Mouse (Mus musculus) forebrain, embryonic 11.5 days (tissue): ENCODE results near the gene Hoxa11. TPM values are rescaled to one million over a fixed set of nuclear protein-coding genes. Genes with fewer than 3 reads are reported as not detected.
A peak's percentile ranks its signal among the peaks of the same experiment; 100 is the strongest.

Experiments used
- ATAC-seq: fragments of 200-750 bp; cut with Nextera tagmentation; replicated peaks from 2 replicates; pipeline ENCODE4 v1.8.0; 2017; ENCODE audit warnings: moderate TSS enrichment; ENCODE audit not compliant: low FRiP score
- DNase-seq: peaks from one replicate; pipeline ENCODE4 v3.0.0-alpha.2; 2017; ENCODE audit warnings: low spot score
- H3K27ac ChIP-seq: fragments of 300-500 bp; sonication (generic); 2 replicates; pipeline ENCODE4 v1.5.1; 2014; ENCODE audit warnings: low read depth, low read length
- H3K27me3 ChIP-seq: fragments of 300-500 bp; sonication (generic); 2 replicates; pipeline ENCODE4 v1.6.1; 2014; ENCODE audit warnings: mild to moderate bottlenecking, low read length, mixed read lengths; ENCODE audit not compliant: control insufficient read depth, insufficient read depth
- H3K36me3 ChIP-seq: fragments of 300-500 bp; sonication (generic); 2 replicates; pipeline ENCODE4 v1.6.1; 2014; ENCODE audit warnings: mild to moderate bottlenecking, low read length, moderate library complexity, mixed read lengths; ENCODE audit not compliant: control insufficient read depth, insufficient read depth
- H3K4me1 ChIP-seq: fragments of 300-500 bp; sonication (generic); replicated peaks from 2 replicates; pipeline ENCODE4 v1.6.1; 2014; ENCODE audit warnings: low read length, mixed read lengths; ENCODE audit not compliant: control insufficient read depth, insufficient read depth
- H3K4me2 ChIP-seq: fragments of 300-500 bp; sonication (generic); 2 replicates; pipeline ENCODE4 v1.6.1; 2014; ENCODE audit warnings: low read depth, mild to moderate bottlenecking, low read length, moderate library complexity, mixed read lengths; ENCODE audit not compliant: severe bottlenecking
- H3K4me3 ChIP-seq: fragments of 300-500 bp; sonication (generic); 2 replicates; pipeline ENCODE4 v1.5.1; 2014; ENCODE audit warnings: low read depth, low read length
- H3K9ac ChIP-seq: fragments of 300-500 bp; sonication (generic); 2 replicates; pipeline ENCODE4 v1.6.1; 2014; ENCODE audit warnings: low read length
- H3K9me3 ChIP-seq: fragments of 300-500 bp; sonication (generic); 2 replicates; pipeline ENCODE4 v1.6.1; 2016; ENCODE audit warnings: low read length, mixed read lengths; ENCODE audit not compliant: control insufficient read depth
- WGBS: fragments of 180-500 bp; shearing (Covaris S2); extraction: QIAGEN DNeasy Blood & Tissue Kit; methylation state at CpG from one replicate; pipeline ENCODE4 v1.1.7; 2014; 5-methylcytosine and 5-hydroxymethylcytosine counted together
- polyA plus RNA-seq: library from polyadenylated mRNA; unstranded; fragments of >200 nt; fragmentation: Nextera tagmentation; extraction: Ambion mirVana; gene quantifications from 2 replicates; pipeline ENCODE4 v1.2.1, GENCODE M21; 2014

Hoxa11 gene
- polyA plus RNA-seq, 1 experiment from 2014 or later: not detected

DNA sequence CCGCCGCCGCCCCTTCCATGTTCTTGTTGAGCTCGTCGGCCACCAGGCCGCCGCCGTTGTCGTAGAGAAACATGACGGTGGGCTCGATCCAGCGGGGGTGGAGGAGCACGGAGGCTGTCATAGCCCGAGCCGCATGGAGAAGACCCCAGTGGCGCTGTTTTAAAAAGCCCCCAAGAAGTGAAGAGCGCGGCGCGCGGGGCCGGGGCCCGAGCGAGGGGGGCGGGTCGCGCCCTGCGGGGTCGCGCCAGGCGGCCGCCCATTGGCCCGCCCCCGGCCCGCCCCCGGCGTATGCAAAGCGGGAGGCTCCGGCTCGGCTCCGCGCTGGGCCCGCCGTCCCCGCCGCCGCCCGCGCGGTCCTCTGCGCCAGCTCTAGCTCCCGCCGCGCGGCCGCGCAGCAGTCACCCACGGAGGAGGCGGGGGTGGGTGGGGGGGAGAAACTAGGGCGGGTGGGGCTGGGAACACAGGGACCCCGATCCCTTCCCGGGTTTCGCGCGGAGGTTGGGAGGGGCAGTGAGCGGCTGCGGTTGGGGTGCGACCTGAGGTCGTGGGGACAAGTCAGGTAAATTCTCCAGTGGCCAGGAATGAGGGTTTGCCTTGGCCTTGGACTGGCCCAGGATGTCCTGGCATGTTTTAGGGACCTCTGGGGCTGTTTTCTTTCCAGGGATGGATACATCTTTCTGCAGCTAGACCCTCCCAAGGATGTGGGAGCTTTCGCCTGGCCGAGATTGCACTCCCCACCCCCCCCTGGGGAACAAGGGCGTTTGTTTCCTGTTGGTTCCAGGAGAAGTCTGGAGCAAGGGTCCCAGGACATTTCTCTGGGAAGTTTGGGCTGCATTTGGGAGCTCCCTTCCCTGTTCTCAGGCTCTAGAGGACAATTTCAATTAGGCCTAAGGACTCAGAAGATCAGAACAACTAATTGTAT lies 15.3 kb upstream of the Hoxa11 start, which contains the start of gene Hoxa13:
TSS of gene Hoxa13 (minus strand) at position 227 of the 922 bp plus-strand sequence.
- Histone ChIP-seq H3K27ac (no peak within 1 kb of the TSS), H3K4me1 (peaks cover 7% of the 10 kb centered on the region; the same call in 1 of the 2 replicates), H3K27me3 (peaks cover 92% of the 10 kb centered on the region), H3K4me2 (peak within 1 kb of the TSS; percentile 40), H3K9me3 (no peaks in the 10 kb centered on the region), H3K36me3 (no peaks in the 10 kb centered on the region), H3K9ac (no peak within 1 kb of the TSS), H3K4me3 (peak within 1 kb of the TSS; percentile 23)
- DNase-seq (peak; percentile 72), ATAC-seq (no peak)
- under 1% methylated on average over 53 of the region's 72 CpGs for WGBS

DNA sequence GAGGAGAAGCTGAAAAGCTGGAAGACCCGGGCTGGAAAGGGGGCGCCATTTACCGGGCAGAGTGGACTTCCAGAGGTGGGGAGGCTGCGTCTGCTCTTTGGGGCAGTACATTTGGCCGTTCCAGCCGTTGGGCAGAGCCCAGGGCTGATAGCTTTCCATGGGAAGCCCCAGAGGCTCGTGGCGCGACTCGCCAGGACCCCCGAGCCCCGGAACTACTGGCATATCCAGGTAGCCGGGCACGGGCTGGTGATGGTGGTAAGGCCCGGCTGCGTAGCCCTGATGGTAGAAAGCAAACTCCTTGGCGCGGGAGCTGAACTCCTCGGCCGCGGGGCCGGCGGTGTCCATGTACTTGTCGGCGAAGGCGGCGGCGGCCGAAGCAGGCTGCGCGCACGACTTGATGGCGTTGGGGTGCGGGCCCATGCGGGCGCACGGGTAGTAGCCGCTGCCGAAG lies 14.2 kb upstream of the Hoxa11 start:
- Histone ChIP-seq H3K36me3 (no peaks in the 10 kb centered on the region), H3K9me3 (no peaks in the 10 kb centered on the region), H3K27me3 (peaks cover 90% of the 10 kb centered on the region), H3K4me1 (peaks cover 7% of the 10 kb centered on the region; the same call in 1 of the 2 replicates), H3K4me2 (peak overlapping the region; percentile 27), H3K4me3 (peak overlapping the region; percentile 23), H3K27ac (no peak overlapping the region), H3K9ac (no peak overlapping the region)
- DNase-seq (peak; percentile 75), ATAC-seq (no peak)
- under 1% methylated on average over 39 of the region's 39 CpGs for WGBS

DNA sequence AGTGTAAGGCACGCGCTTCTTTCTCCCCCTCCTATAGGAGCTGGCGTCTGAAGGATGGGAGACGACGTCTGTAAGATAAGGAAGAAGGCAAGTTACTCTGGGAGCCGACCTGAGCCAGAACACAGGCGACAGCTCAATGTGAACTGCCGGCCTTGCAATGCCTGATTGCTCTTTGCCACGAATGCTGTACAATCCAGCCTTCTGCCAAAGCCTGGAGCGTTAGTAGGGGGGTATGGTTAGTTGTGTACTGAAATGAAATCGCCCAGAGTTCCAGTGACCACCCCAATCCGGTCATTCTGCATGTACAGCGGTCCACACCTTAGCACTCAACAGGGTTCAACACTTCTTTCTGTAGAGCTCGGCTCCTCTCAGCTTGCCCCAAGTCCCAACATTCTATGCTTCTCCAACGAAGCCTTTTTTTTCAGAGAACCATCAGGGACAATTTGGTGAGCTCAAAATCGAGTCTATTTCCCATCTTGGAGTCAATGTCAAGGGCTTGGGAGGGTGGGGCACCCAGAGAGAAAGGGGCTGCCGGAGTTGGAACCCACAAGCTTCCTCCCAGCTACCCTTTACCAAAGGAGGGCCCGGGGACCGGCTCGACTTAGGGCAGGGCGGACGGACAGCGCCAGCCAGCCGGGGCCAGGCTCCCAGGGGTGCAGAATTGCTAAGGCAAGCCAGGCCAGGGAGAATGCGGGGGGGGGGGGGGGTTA lies 13.6 kb upstream of the Hoxa11 start:
- DNase-seq: peak; percentile 64
- Histone ChIP-seq H3K36me3 (no peaks in the 10 kb centered on the region), H3K27me3 (peaks cover 87% of the 10 kb centered on the region), H3K4me2 (no peak overlapping the region), H3K9me3 (no peaks in the 10 kb centered on the region), H3K4me1 (peaks cover 7% of the 10 kb centered on the region; the same call in 1 of the 2 replicates), H3K27ac (no peak overlapping the region), H3K4me3 (no peak overlapping the region), H3K9ac (no peak overlapping the region)
- ATAC-seq: no peak
- 1% methylated on average over 24 of the region's 25 CpGs for WGBS

DNA sequence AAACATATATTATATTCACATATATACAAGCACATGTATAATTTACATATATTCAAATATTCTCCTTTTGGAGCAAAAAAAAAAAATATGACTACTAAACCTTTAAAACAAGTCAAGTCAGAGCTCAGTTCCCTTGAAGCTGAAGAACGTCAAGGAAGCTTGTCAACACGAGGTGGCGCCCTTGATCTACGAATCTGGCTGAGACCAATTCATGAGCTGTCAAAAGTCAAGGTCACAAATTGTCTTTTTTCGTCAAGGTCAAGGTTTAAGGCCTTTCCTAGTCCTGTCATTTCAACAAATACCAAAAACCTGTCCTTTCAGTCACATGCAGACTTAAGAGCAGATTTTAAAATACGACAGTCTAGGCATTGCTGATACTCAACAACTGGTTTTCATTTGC lies 11.3 kb upstream of the Hoxa11 start:
- Histone ChIP-seq H3K4me3 (no peak overlapping the region), H3K9me3 (no peaks in the 10 kb centered on the region), H3K27me3 (peaks cover 87% of the 10 kb centered on the region), H3K4me1 (peaks cover 8% of the 10 kb centered on the region; the same call in 1 of the 2 replicates), H3K27ac (no peak overlapping the region), H3K9ac (no peak overlapping the region), H3K36me3 (no peaks in the 10 kb centered on the region), H3K4me2 (no peak overlapping the region)
- WGBS: 2% methylated on average over 6 of the region's 6 CpGs
- DNase-seq (peak; percentile 83), ATAC-seq (no peak)

DNA sequence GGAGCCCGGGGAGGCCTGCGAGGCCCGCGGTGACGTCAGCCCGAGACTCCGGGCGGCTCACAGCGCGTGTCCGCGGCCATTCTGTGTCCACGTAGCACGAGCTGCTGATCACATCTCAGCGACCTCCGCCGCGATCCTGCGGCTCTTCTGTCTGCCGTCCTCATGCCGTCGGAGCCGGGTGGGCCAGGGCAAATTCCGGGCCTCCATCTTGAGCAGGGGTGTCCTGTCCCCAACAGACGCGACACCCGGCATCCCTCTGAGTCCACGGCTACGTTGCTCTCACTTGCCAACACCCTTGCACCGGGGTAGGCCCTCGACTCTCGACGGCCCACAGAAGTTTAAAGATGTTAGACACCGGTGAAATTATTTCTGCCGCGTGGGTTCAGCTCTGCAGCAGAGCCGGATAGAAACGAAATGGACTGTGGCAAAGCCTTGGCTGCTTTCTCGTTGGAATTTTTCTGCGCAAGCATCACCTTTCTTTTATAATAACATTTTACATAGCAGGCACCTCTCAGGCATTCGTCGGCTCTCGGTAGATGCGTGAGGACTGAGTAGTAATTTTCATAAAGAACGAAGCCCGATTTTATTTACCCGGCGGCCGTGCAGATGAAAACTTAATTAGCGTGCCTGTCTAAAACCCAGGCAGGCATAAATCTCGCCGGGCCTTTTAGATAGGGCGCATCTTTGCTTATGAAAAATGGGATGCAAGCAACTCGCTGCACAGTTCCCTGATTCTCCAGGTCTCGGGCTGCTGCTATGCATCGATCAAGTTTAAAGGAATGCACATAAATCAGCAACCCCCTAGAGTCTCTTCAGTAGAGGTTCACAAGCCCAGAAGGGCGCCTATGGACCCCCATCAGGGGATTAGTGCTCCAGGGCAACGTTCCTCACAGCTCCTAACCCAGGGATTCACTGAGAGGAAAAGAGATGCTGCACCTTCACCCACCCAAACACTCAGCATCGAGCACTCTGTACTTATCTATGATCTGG lies 8.2 kb upstream of the Hoxa11 start:
- H3K4me2 ChIP-seq: no peak overlapping the region

DNA sequence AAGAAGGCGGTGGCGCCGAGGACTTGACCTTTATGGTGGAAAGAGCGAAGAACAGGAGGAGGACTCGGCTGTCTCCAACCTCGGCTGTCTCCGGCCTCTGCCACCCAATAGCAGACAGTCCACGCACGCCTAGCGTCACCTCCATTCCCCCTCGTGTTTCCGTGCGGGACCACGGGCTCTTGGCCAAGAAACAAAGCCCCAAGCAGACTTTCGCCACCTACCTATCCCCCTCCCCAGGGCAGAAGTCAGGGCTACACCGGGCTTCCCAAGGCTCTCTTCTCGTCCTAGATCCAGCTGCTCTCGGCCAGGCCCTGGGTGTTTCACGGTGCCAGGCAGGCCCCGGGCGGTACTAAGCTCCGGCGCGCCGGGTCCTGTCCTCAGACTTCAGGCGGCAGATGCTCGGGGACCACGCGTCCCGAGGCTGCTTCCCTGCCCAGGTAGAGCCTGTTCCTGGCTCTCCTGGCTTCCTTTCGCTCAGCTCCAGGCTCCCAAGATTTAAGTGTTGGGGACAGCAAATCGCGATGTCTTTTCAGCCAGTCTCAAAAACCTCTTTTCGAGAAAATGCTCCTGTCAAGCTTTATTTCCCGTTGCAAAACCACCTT lies 7.3 kb upstream of the Hoxa11 start:
- DNase-seq: peak; percentile 61

More for the DNA sequence above, 8.2 kb upstream of the Hoxa11 start:
- Histone ChIP-seq H3K4me1 (peaks cover 3% of the 10 kb centered on the region; the same call in 1 of the 2 replicates), H3K9me3 (no peaks in the 10 kb centered on the region), H3K9ac (no peak overlapping the region), H3K27me3 (peaks cover 89% of the 10 kb centered on the region), H3K36me3 (no peaks in the 10 kb centered on the region), H3K4me3 (no peak overlapping the region), H3K27ac (no peak overlapping the region)
- ATAC-seq (no peak), DNase-seq (peak; percentile 71)
- under 1% methylated on average over 59 of the region's 59 CpGs for WGBS

DNA sequence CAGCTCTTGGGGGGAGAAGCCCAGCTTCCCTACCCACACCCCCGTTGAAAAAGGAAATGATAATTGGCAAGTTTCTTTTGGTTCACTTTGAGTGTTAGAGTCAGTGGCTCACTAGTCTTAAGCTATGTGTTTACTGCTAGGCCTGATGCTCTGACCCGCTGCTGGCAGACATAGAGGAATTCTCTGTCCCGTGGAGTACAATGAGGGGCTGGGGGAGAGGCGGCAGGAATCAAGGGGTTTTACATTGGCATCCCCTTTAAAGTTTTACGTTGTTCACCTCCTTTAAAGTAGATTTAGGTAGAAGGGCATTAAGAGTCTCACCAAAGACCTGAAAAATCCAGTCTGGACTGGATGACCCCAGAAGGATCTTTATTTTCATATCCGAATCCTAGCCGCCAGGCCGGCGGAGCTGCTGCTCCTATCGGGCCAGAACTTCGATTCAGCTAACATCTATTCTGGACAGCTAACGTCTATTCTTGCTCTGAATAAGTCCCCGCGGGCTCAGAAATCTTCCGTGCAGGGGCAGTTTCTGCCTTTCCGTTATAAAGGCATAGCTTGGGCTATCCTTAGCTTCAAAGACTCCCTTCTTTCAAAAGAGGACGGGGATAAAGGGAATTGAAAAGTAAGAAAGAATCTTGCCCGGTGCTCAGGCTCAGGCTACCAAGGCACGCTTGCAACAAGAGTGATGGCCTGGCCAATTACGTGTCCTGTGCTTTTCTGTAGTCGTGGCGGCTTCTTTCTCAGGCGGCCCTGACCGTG lies 6.6 kb upstream of the Hoxa11 start:
- Histone ChIP-seq H3K36me3 (no peaks in the 10 kb centered on the region), H3K9me3 (no peaks in the 10 kb centered on the region), H3K4me3 (no peak overlapping the region), H3K4me1 (peaks cover 3% of the 10 kb centered on the region; the same call in 1 of the 2 replicates), H3K27me3 (peaks cover 91% of the 10 kb centered on the region), H3K9ac (no peak overlapping the region), H3K4me2 (no peak overlapping the region), H3K27ac (no peak overlapping the region)
- 1% methylated on average over 24 of the region's 24 CpGs for WGBS
- peak; percentile 62 for DNase-seq
- ATAC-seq: no peak

More for the DNA sequence above, 7.3 kb upstream of the Hoxa11 start:
- ATAC-seq: no peak
- no peak overlapping the region for H3K4me3 ChIP-seq
- no peak overlapping the region for H3K27ac ChIP-seq
- WGBS: 2% methylated on average over 35 of the region's 35 CpGs
- no peaks in the 10 kb centered on the region for H3K36me3 ChIP-seq
- H3K4me1 ChIP-seq: peaks cover 3% of the 10 kb centered on the region; the same call in 1 of the 2 replicates
- H3K9ac ChIP-seq: no peak overlapping the region
- H3K27me3 ChIP-seq: peaks cover 90% of the 10 kb centered on the region
- no peak overlapping the region for H3K4me2 ChIP-seq
- no peaks in the 10 kb centered on the region for H3K9me3 ChIP-seq
